Mouse (Mus musculus): ENCODE measurements at regions not wholly inside any gene's neighbourhood (a gene's known extent, or its start where the extent isn't known, plus 50 kb on each side); places are given as distances from the start of the nearest gene placed in this dataset.
A peak's percentile ranks its signal among the peaks of the same experiment; 100 is the strongest.

DNA sequence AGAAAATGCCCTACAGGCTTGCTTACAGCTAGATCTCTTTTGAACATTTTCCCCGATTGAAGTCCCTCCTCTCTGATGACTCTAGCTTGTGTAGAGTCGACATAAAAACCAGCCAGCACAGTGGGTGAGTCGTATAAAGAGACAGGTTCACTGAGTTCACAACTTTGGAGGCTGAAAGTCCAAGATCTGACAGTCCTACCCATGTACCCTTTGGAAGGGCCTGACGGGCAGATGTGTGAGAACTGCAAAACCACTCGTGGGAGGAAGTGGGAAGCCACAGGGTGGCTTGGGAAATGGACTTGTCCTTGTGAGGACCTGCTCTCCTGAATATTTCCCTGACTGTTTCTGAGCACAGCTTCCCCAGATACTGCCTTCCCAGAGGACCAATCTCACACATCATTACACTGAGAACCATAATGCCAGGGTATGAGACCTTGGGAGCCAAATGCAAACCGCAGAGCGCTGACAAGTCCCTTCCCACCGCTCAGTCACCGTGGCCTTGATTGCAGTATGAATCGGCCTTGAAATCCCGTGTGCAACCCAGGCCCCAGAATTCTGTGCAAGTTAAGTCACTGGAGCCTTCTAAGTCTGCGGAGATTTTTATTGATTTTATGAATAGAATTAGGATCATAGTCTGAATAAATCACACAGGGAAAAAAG lies 76.1 kb upstream of the Slc6a6 start:
- WGBS: 47% methylated on average over 12 of the region's 12 CpGs
- Histone ChIP-seq H3K4me1 (ENCODE audit: control insufficient read depth, insufficient read depth, low read length) (no peaks in the 10 kb centered on the region), H3K27ac (ENCODE audit: control insufficient read depth, insufficient read depth, low read depth, low read length, poor library complexity) (no peak overlapping the region), H3K4me3 (replicated peaks; ENCODE audit: control insufficient read depth, low read depth, low read length) (no peak overlapping the region)
- TF ChIP-seq POLR2A (IDR thresholded peaks at IDR 0.05; ENCODE audit: borderline replicate concordance, control insufficient read depth, low read depth, low read length) (no peak), CTCF (IDR thresholded peaks at IDR 0.05; ENCODE audit: control insufficient read depth, insufficient read depth, low read length) (no peak)

DNA sequence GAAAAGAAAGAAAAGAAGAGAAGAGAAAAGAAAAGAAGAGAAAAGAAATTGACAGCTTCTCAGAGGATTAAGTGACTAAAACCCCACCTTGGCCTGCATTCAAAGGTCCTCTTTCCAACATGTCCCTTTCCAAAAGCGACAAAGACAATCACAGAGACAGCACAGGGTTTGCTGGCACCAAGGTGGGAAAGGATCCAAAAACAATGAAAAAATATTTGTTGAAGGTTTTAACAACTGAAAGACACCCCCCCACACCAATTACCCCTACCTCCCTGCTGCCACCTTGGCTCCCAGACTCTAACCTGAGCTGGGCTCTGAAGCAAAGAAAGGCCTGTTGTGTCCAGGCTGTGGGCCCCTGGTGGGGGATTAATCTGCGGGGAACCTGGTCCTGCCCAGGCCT lies 74.2 kb upstream of the Slc6a6 start:
- H3K4me1 ChIP-seq (ENCODE audit: control insufficient read depth, insufficient read depth, low read length): no peaks in the 10 kb centered on the region
- TF ChIP-seq CTCF (IDR thresholded peaks at IDR 0.05; ENCODE audit: control insufficient read depth, insufficient read depth, low read length) (no peak), POLR2A (IDR thresholded peaks at IDR 0.05; ENCODE audit: borderline replicate concordance, control insufficient read depth, low read depth, low read length) (no peak)
- 77% methylated on average over 2 of the region's 2 CpGs for WGBS

DNA sequence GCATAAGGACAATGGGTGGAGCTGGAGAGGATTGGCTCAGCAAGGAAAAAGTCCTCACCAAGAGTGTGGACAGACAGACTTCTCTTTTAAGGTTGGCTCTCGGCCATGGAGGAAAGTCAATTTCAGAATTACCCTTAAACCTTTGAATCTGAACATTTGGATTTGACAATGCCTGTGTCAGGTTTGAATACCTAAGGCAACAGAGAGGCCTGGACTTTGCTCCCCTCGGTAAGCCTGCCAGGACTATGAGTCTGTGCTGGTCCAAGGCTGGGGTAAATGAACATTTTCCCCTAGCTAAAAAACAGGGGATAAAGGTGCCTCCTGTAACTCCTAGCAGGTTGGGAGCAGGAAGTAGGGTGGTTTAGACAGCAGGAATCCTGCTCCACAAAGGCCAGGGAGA lies 68.8 kb upstream of the Slc6a6 start:
- Histone ChIP-seq H3K4me1 (ENCODE audit: control insufficient read depth, insufficient read depth, low read length) (no peaks in the 10 kb centered on the region; the same call in 1 of the 2 replicates), H3K27ac (ENCODE audit: control insufficient read depth, insufficient read depth, low read depth, low read length, poor library complexity) (no peak overlapping the region), H3K4me3 (replicated peaks; ENCODE audit: control insufficient read depth, low read depth, low read length) (no peak overlapping the region)
- TF ChIP-seq POLR2A (IDR thresholded peaks at IDR 0.05; ENCODE audit: borderline replicate concordance, control insufficient read depth, low read depth, low read length) (no peak), CTCF (IDR thresholded peaks at IDR 0.05; ENCODE audit: control insufficient read depth, insufficient read depth, low read length) (no peak)
- 58% methylated on average over 2 of the region's 2 CpGs for WGBS

More for the DNA sequence above, 74.2 kb upstream of the Slc6a6 start:
- Histone ChIP-seq H3K27ac (ENCODE audit: control insufficient read depth, insufficient read depth, low read depth, low read length, poor library complexity) (no peak overlapping the region), H3K4me3 (replicated peaks; ENCODE audit: control insufficient read depth, low read depth, low read length) (no peak overlapping the region)

DNA sequence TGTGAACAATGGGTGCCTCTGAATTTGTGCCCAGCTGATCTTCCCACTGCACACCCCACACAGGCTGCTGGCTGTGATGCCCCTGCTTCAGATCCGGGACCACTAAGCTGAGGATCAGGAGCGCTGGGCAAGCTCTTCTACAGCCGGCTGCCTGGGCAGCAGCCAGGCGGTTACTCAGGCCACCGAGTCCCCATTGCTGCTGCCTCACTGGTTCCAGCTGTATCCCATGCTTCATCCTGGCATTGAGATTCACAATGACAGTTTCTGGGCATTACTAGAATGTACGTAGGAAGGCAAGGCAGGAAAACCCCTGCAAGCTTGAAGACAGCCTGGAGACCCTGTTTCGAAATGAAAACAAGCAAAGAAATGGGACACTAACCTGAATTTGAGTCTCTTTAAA lies 67.3 kb upstream of the Slc6a6 start:
- no peaks in the 10 kb centered on the region; the same call in 1 of the 2 replicates for H3K4me1 ChIP-seq (ENCODE audit: control insufficient read depth, insufficient read depth, low read length)
- 82% methylated on average over 7 of the region's 7 CpGs for WGBS
- no peak overlapping the region for H3K4me3 ChIP-seq (replicated peaks; ENCODE audit: control insufficient read depth, low read depth, low read length)
- no peak overlapping the region for H3K27ac ChIP-seq (ENCODE audit: control insufficient read depth, insufficient read depth, low read depth, low read length, poor library complexity)
- no peak for TF ChIP-seq CTCF (IDR thresholded peaks at IDR 0.05; ENCODE audit: control insufficient read depth, insufficient read depth, low read length)
- no peak for TF ChIP-seq POLR2A (IDR thresholded peaks at IDR 0.05; ENCODE audit: borderline replicate concordance, control insufficient read depth, low read depth, low read length)

DNA sequence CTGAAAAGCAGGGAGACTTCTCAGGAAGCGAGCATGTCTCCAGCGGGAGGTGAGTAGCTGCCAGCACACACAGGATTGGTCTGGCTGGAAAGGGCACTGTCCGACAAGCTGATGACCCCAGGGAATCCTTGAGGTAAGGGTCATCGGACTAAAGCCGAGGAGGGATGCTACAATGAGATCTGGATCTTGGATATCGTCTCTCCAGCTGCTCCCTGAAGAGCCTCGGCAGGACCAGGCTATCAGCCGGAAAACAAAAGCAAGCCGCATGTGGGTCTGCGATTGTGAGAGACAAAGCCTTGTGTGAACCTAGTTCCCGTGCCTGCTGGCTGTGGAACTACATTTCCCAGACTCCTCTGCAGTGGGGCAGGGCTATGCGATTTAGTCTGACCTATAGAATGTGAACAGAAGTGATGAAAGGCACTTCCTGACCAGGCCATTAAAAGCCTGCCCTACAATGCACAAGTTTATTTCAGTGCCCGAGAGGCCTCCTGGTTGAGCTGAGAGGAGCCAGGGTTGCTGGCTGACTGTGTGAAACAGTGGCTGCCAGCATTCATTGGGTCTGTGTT lies 66.7 kb upstream of the Slc6a6 start:
- 7% methylated on average over 13 of the region's 13 CpGs for WGBS
- peak overlapping the region; percentile 25 for H3K4me3 ChIP-seq (replicated peaks; ENCODE audit: control insufficient read depth, low read depth, low read length)
- TF ChIP-seq CTCF (IDR thresholded peaks at IDR 0.05; ENCODE audit: control insufficient read depth, insufficient read depth, low read length): no peak
- TF ChIP-seq POLR2A (IDR thresholded peaks at IDR 0.05; ENCODE audit: borderline replicate concordance, control insufficient read depth, low read depth, low read length): no peak
- H3K4me1 ChIP-seq (ENCODE audit: control insufficient read depth, insufficient read depth, low read length): no peaks in the 10 kb centered on the region; the same call in 1 of the 2 replicates
- H3K27ac ChIP-seq (ENCODE audit: control insufficient read depth, insufficient read depth, low read depth, low read length, poor library complexity): no peak overlapping the region

DNA sequence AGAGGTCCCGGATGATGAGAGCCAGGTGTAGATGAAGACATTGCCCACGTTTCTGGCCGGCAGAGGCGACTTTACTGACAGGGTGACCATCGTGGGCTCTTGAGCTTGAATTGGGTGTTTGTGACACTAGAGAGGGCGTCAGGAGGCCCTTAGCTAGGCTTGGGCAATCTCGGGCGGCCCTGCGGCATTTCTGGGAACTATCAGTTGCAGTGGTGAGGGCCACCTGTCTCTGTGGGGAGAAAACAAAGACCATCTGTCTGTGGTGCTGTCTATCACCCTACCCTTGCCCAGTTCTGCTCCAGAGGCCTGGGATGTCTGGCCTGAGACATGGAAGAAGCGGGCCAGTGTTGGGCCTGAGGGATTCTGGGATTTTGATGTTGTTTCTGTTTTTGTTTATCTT lies 66.2 kb upstream of the Slc6a6 start:
- H3K4me1 ChIP-seq (ENCODE audit: control insufficient read depth, insufficient read depth, low read length): no peaks in the 10 kb centered on the region; the same call in 1 of the 2 replicates
- H3K4me3 ChIP-seq (replicated peaks; ENCODE audit: control insufficient read depth, low read depth, low read length): no peak overlapping the region
- TF ChIP-seq POLR2A (IDR thresholded peaks at IDR 0.05; ENCODE audit: borderline replicate concordance, control insufficient read depth, low read depth, low read length) (no peak), CTCF (IDR thresholded peaks at IDR 0.05; ENCODE audit: control insufficient read depth, insufficient read depth, low read length) (no peak)
- H3K27ac ChIP-seq (ENCODE audit: control insufficient read depth, insufficient read depth, low read depth, low read length, poor library complexity): no peak overlapping the region
- WGBS: 51% methylated on average over 10 of the region's 10 CpGs

DNA sequence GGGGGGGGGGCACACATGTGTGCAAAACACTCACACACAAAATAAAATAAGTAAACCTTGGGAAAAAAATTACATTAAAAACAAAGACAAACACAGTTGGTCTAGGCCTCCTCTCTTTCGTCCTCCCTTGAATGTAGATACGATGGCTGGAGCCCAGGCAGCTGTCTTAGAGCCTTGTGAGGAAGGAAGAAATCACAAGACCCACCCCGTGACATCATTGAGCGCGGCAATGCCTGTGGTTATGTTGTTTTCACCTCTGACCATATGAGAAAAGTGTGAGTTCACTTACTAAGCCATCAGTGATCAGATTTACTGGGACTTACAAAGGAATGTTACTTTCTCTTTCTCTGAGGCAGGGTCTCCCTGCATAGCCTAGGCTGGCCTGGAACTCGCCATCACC lies 64.8 kb upstream of the Slc6a6 start:
- no peak for TF ChIP-seq CTCF (IDR thresholded peaks at IDR 0.05; ENCODE audit: control insufficient read depth, insufficient read depth, low read length)
- no peak for TF ChIP-seq POLR2A (IDR thresholded peaks at IDR 0.05; ENCODE audit: borderline replicate concordance, control insufficient read depth, low read depth, low read length)
- 68% methylated on average over 6 of the region's 6 CpGs for WGBS
- H3K4me1 ChIP-seq (ENCODE audit: control insufficient read depth, insufficient read depth, low read length): no peaks in the 10 kb centered on the region; the same call in 1 of the 2 replicates
- no peak overlapping the region for H3K4me3 ChIP-seq (replicated peaks; ENCODE audit: control insufficient read depth, low read depth, low read length)
- no peak overlapping the region for H3K27ac ChIP-seq (ENCODE audit: control insufficient read depth, insufficient read depth, low read depth, low read length, poor library complexity)

DNA sequence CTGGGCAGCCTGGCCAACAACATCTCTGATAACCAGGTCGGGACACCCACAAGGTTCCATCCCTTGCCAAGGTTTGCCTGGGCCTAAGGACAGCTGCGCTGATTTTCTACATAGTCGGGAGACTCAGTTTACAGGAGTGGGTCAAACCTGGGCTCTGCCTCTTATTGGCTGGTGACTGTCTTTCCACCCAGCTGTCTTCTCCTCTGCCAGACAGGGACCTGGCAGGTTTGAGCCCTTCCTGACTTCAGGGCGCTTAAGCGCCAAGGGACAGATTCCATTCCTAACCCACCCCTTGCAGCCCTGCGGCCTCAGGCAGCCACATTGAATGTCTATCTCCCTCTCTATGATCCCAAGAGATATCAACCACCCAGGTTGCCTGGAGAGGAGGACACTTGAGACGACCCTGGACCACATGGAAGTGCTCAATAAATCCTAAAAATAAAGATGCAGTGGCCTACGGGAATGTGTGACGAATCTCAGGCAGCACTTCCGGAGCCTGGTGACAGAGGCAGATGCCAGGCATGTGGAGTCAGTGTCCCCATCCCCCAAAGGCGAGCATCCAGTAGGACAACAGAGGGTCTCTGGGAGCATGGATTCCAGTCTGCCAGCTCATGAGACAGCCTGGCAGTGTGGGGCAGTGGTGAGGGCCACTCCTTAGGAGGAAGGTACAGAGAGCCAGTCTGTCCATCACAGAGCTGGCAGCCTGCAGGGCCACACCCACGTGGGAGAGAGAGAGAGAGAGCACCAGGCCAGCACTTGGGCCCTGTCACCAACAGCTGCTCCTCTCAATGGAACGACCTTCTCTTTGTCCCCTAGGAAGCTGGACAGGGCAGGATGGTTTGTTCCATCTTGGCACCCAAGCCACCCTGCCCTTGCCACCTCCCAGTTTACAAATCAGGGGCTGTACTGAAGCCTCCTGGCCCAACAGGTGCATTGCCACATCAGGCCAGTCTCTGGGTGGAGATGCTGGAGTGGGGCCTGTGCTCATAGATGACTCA lies 63.8 kb upstream of the Slc6a6 start:
- TF ChIP-seq CTCF (IDR thresholded peaks at IDR 0.05; ENCODE audit: control insufficient read depth, insufficient read depth, low read length): no peak
- no peak for TF ChIP-seq POLR2A (IDR thresholded peaks at IDR 0.05; ENCODE audit: borderline replicate concordance, control insufficient read depth, low read depth, low read length)
- Histone ChIP-seq H3K4me3 (replicated peaks; ENCODE audit: control insufficient read depth, low read depth, low read length) (no peak overlapping the region), H3K27ac (ENCODE audit: control insufficient read depth, insufficient read depth, low read depth, low read length, poor library complexity) (no peak overlapping the region), H3K4me1 (ENCODE audit: control insufficient read depth, insufficient read depth, low read length) (no peaks in the 10 kb centered on the region; the same call in 1 of the 2 replicates)
- WGBS: 81% methylated on average over 13 of the region's 13 CpGs

Measured in bone marrow, adult 2 months (tissue).